In the genomic region with DNA sequence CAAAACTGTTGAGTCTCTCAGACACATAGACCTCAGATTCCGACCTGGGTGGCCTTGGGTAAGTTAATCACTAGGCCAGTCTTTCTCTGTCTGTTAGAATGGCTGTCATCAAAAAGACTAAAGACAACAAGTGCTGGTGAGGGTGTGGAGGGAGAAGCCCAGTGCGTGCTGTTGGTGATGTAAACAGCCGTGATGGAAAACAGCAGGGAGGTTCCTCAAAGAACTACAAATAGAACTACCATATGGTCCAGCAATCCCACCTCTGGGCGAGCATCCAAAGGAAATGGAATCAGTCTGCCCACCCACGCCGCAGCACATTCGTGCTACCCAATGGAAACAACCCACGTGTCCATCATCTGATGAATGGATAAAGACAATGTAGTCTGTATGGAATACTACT, we compare ENCODE assay signal across 12 mouse cellular contexts. TPM values are rescaled to one million over a fixed set of nuclear protein-coding genes. Genes with fewer than 3 reads are reported as not detected.
A peak's percentile ranks its signal among the peaks of the same experiment; 100 is the strongest.
DNase-seq lines count a peak whose midpoint lies in the region; ATAC-seq lines count a peak whose summit lies in the region.
"Had no signal": no experiment of that assay in that cellular context is flagged by ENCODE, and none has a peak within 500 bp of the region (broad histone marks: within the 10 kb centered on the region; RNA-seq: fewer than 3 reads in every experiment).

No protein-coding gene starts in this region.

- no peak overlapping the region for H3K27ac ChIP-seq in neural tube, embryonic 11.5 days (ENCODE audit: low read depth, low read length)
- H3K27ac ChIP-seq in midbrain, embryonic 11.5 days (ENCODE audit: low read depth, low read length) = no peak overlapping the region
- H3K27ac ChIP-seq: forebrain, embryonic 12.5 days; limb, embryonic 13.5 days; midbrain, embryonic 13.5 days had no signal

- WGBS in neural tube, embryonic 11.5 days = 58% methylated on average over 8 of the region's 8 CpGs
- WGBS in midbrain, embryonic 11.5 days = 78% methylated on average over 8 of the region's 8 CpGs

- no peaks in the 10 kb centered on the region for H3K4me1 ChIP-seq in neural tube, embryonic 11.5 days (ENCODE audit: control insufficient read depth, insufficient read depth, low read length)
- no peaks in the 10 kb centered on the region for H3K4me1 ChIP-seq in midbrain, embryonic 11.5 days (ENCODE audit: control insufficient read depth, insufficient read depth, low read length)
- H3K4me1 ChIP-seq: midbrain, embryonic 13.5 days had no signal

- no peak for ATAC-seq in neural tube, embryonic 11.5 days (ENCODE audit: insufficient read depth, low FRiP score, low TSS enrichment)
- ATAC-seq in midbrain, embryonic 11.5 days (ENCODE audit: low FRiP score) = no peak
- ATAC-seq: midbrain, embryonic 13.5 days; Patski had no signal

- H3K27me3 ChIP-seq in neural tube, embryonic 11.5 days (ENCODE audit: control insufficient read depth, insufficient read depth, low read length) = no peaks in the 10 kb centered on the region
- no peaks in the 10 kb centered on the region for H3K27me3 ChIP-seq in midbrain, embryonic 11.5 days (ENCODE audit: control insufficient read depth, insufficient read depth, low read length)
- H3K27me3 ChIP-seq: forebrain, embryonic 12.5 days; limb, embryonic 13.5 days; midbrain, embryonic 13.5 days; Patski had no signal

- H3K9ac ChIP-seq in neural tube, embryonic 11.5 days (ENCODE audit: low read length) = no peak overlapping the region
- no peak overlapping the region for H3K9ac ChIP-seq in midbrain, embryonic 11.5 days (ENCODE audit: low read length)
- H3K9ac ChIP-seq: forebrain, embryonic 12.5 days; limb, embryonic 13.5 days; midbrain, embryonic 13.5 days had no signal

- DNase-seq in neural tube, embryonic 11.5 days (ENCODE audit: low spot score) = peak; percentile 42
- DNase-seq in neural tube, embryonic 10.5 days (ENCODE audit: extremely low spot score, low spot score) = no peak
- DNase-seq in cerebellum, postnatal 36 days = peak; percentile 88 to 91
- peak; percentile 51 to 70 for DNase-seq in left cerebral cortex, adult 18-20 months (ENCODE audit: low spot score in 2 of 2)
- no peak for DNase-seq in c-Kit-positive CD71-positive TER-119-positive erythroid progenitor cells, embryonic 14.5 days (ENCODE audit: low spot score)
- no peak for DNase-seq in midbrain, embryonic 11.5 days (ENCODE audit: low spot score, missing footprints)
- no peak for DNase-seq in urinary bladder, postnatal 25 days (ENCODE audit: low spot score)
- no peak for DNase-seq in gastrocnemius, adult 8-10 months (ENCODE audit: low spot score in 2 of 2)

- H3K36me3 ChIP-seq in neural tube, embryonic 11.5 days (ENCODE audit: control insufficient read depth, insufficient read depth, low read length) = no peaks in the 10 kb centered on the region
- no peaks in the 10 kb centered on the region for H3K36me3 ChIP-seq in midbrain, embryonic 11.5 days (ENCODE audit: control insufficient read depth, insufficient read depth, low read length)
- H3K36me3 ChIP-seq: forebrain, embryonic 12.5 days; limb, embryonic 13.5 days; midbrain, embryonic 13.5 days had no signal

- H3K4me3 ChIP-seq in neural tube, embryonic 11.5 days (ENCODE audit: low read depth, low read length) = no peak overlapping the region
- no peak overlapping the region for H3K4me3 ChIP-seq in midbrain, embryonic 11.5 days (ENCODE audit: low read depth, low read length)
- H3K4me3 ChIP-seq: forebrain, embryonic 12.5 days; limb, embryonic 13.5 days; midbrain, embryonic 13.5 days had no signal

- H3K4me2 ChIP-seq in neural tube, embryonic 11.5 days (ENCODE audit: low read depth) = no peak overlapping the region
- H3K4me2 ChIP-seq in midbrain, embryonic 11.5 days = no peak overlapping the region
- H3K4me2 ChIP-seq: forebrain, embryonic 12.5 days; limb, embryonic 13.5 days; midbrain, embryonic 13.5 days had no signal

- no peaks in the 10 kb centered on the region for H3K9me3 ChIP-seq in neural tube, embryonic 11.5 days (ENCODE audit: control insufficient read depth, low read length)
- no peaks in the 10 kb centered on the region for H3K9me3 ChIP-seq in midbrain, embryonic 11.5 days (ENCODE audit: control insufficient read depth, low read length)
- H3K9me3 ChIP-seq: forebrain, embryonic 12.5 days; limb, embryonic 13.5 days; midbrain, embryonic 13.5 days had no signal

RNA-seq across cellular contexts. Expression of gene Fat2, which starts 12.5 kb away (rescaled TPM):
- 0.01 and 0.05 TPM in 2 replicates for polyA plus RNA-seq in neural tube, embryonic 11.5 days (2014; fragmentation: Nextera tagmentation; extraction: Ambion mirVana)
- total RNA-seq in left cerebral cortex, adult 18-20 months (2021) = under 1 TPM; 0.26 to 0.28 TPM
- 0.03 TPM in 1 of 2 replicates, not detected in the other for polyA plus RNA-seq in midbrain, embryonic 11.5 days (2014; fragmentation: Nextera tagmentation; extraction: Ambion mirVana)
- total RNA-seq in gastrocnemius, adult 8-10 months (2022) = under 1 TPM in 3 of 4 experiments, not detected in 1; 0.02 to 0.05 (median 0.02) TPM

Comparison
In these comparisons a context has a peak if more than half of its experiments do, and no peak if none do; other contexts are left out.
1. DNase-seq: peak in neural tube, embryonic 11.5 days (single experiment), cerebellum, postnatal 36 days (2 of 2) and left cerebral cortex, adult 18-20 months (2 of 2); none in neural tube, embryonic 10.5 days (single experiment), c-Kit-positive CD71-positive TER-119-positive erythroid progenitor cells, embryonic 14.5 days (single experiment), midbrain, embryonic 11.5 days (single experiment), urinary bladder, postnatal 25 days (single experiment) and gastrocnemius, adult 8-10 months (0 of 2).